Mouse (Mus musculus) testis, adult 2 months (tissue): ENCODE data around the gene Ddn.

Source experiments
- CTCF ChIP-seq: fragments of 200-500 bp; IDR thresholded peaks from 2 replicates; pipeline ENCODE4 v1.5.1; 2012; ENCODE audit warnings: low read depth, mild to moderate bottlenecking, inconsistent platforms, low read length, moderate library complexity; ENCODE audit not compliant: control insufficient read depth, insufficient read depth, insufficient replicate concordance
- POLR2A ChIP-seq: fragments of 200-500 bp; IDR thresholded peaks from 2 replicates; pipeline ENCODE4 v1.6.1; 2012; ENCODE audit warnings: low read depth, mild to moderate bottlenecking, inconsistent platforms, low read length, moderate library complexity; ENCODE audit not compliant: control insufficient read depth

DNA sequence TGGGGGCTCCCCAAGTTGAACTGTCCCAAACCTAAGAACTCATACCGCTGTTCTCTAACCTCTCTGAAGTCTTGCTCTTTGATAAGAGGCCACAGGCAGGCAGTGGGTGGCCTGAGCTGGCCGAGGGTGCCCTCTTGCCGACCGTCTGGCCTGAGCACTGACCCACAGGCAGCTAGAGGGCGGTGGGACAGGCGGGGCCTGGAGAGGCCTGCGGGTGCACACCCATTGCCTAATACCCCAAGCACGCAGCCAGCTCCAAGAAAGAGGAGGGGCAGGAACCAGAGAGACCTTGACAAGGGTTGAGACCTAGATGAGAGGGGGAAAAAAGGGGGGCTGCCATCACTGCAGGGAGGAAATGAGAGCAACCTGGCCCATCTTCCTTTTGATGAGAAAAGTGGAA, 29.2 kb downstream of the Ddn start:
- no peak for TF ChIP-seq CTCF
- TF ChIP-seq POLR2A: no peak
